Mouse (Mus musculus) limb, embryonic 13.5 days (tissue): ENCODE data around the gene Coq6. TPM values are rescaled to one million over a fixed set of nuclear protein-coding genes. Genes with fewer than 3 reads are reported as not detected.

Experiments
- ATAC-seq: fragments of 200-750 bp; cut with Nextera tagmentation; 2 replicates; pipeline ENCODE4 v1.8.0; 2017; ENCODE audit warnings: low read depth, moderate number of reproducible peaks, moderate TSS enrichment; ENCODE audit not compliant: low FRiP score
- H3K27ac ChIP-seq: fragments of 300-500 bp; sonication (generic); 2 replicates; pipeline ENCODE4 v1.5.1; 2015; ENCODE audit warnings: inconsistent platforms, mild to moderate bottlenecking, moderate library complexity
- H3K27me3 ChIP-seq: fragments of 300-500 bp; sonication (generic); 2 replicates; pipeline ENCODE4 v1.6.1; 2015; ENCODE audit warnings: mild to moderate bottlenecking, inconsistent platforms
- H3K36me3 ChIP-seq: fragments of 300-500 bp; sonication (generic); 2 replicates; pipeline ENCODE4 v1.6.1; 2015; ENCODE audit warnings: inconsistent platforms, mild to moderate bottlenecking, moderate library complexity
- H3K4me1 ChIP-seq: fragments of 300-500 bp; sonication (generic); 2 replicates; pipeline ENCODE4 v1.6.1; 2015; ENCODE audit warnings: inconsistent platforms
- H3K4me2 ChIP-seq: fragments of 300-500 bp; sonication (generic); replicated peaks from 2 replicates; pipeline ENCODE4 v1.6.1; 2015; ENCODE audit warnings: inconsistent platforms, mild to moderate bottlenecking, moderate library complexity
- H3K4me3 ChIP-seq: fragments of 300-500 bp; sonication (generic); 2 replicates; pipeline ENCODE4 v1.5.1; 2015; ENCODE audit warnings: moderate library complexity, mild to moderate bottlenecking, inconsistent platforms
- H3K9ac ChIP-seq: fragments of 300-500 bp; sonication (generic); 2 replicates; pipeline ENCODE4 v1.6.1; 2015; ENCODE audit warnings: mild to moderate bottlenecking, inconsistent platforms
- H3K9me3 ChIP-seq: fragments of 300-500 bp; sonication (generic); 2 replicates; pipeline ENCODE4 v1.6.1; 2016; ENCODE audit warnings: inconsistent platforms
- WGBS: fragments of 180-500 bp; shearing (Covaris S2); methylation state at CpG from one replicate; pipeline ENCODE4 v1.1.7; 2015; 5-methylcytosine and 5-hydroxymethylcytosine counted together
- polyA plus RNA-seq: library from polyadenylated mRNA; unstranded; fragments of >200 nt; fragmentation: Nextera tagmentation; extraction: Ambion mirVana; gene quantifications from 2 replicates; pipeline ENCODE4 v1.2.1, GENCODE M21; 2015

The Coq6 gene
- polyA plus RNA-seq, 1 experiment from 2014 or later: 47.4 TPM

- no peak overlapping the region for H3K4me2 ChIP-seq
- H3K9me3 ChIP-seq: no peaks in the 10 kb centered on the region
- 82% methylated on average over 5 of the region's 5 CpGs for WGBS
- H3K9ac ChIP-seq: no peak overlapping the region
- H3K4me3 ChIP-seq: no peak overlapping the region
- H3K4me1 ChIP-seq: no peaks in the 10 kb centered on the region
- no peaks in the 10 kb centered on the region for H3K36me3 ChIP-seq
- H3K27me3 ChIP-seq: no peaks in the 10 kb centered on the region
- no peak for ATAC-seq
- no peak overlapping the region for H3K27ac ChIP-seq
Observed at GRCm38 (mm10) chr12:84398629-84399028, 37.2 kb downstream of the Coq6 start.

GRCm38 (mm10) chr12:84399135-84399534, 37.7 kb downstream of the Coq6 start:
- Histone ChIP-seq H3K4me2 (no peak overlapping the region), H3K9me3 (no peaks in the 10 kb centered on the region), H3K4me1 (no peaks in the 10 kb centered on the region), H3K9ac (no peak overlapping the region), H3K27ac (no peak overlapping the region), H3K27me3 (no peaks in the 10 kb centered on the region), H3K36me3 (no peaks in the 10 kb centered on the region), H3K4me3 (no peak overlapping the region)
- no peak for ATAC-seq
- 68% methylated on average over 9 of the region's 9 CpGs for WGBS

- Histone ChIP-seq H3K4me3 (no peak overlapping the region), H3K36me3 (no peaks in the 10 kb centered on the region), H3K27ac (no peak overlapping the region), H3K9ac (no peak overlapping the region), H3K9me3 (no peaks in the 10 kb centered on the region), H3K4me2 (no peak overlapping the region), H3K27me3 (no peaks in the 10 kb centered on the region), H3K4me1 (no peaks in the 10 kb centered on the region)
- 76% methylated on average over 9 of the region's 9 CpGs for whole genome bisulfite sequencing
- no peak for ATAC-seq
Observed at GRCm38 (mm10) chr12:84399663-84400062, 38.2 kb downstream of the Coq6 start.

- Histone ChIP-seq H3K4me2 (no peak overlapping the region), H3K27me3 (no peaks in the 10 kb centered on the region), H3K9ac (no peak overlapping the region), H3K27ac (no peak overlapping the region), H3K9me3 (no peaks in the 10 kb centered on the region), H3K4me1 (no peaks in the 10 kb centered on the region), H3K36me3 (no peaks in the 10 kb centered on the region), H3K4me3 (no peak overlapping the region)
- 79% methylated on average over 3 of the region's 3 CpGs for WGBS
- ATAC-seq: no peak
Observed at GRCm38 (mm10) chr12:84400068-84400467, 38.6 kb downstream of the Coq6 start.

GRCm38 (mm10) chr12:84400653-84401052, 39.2 kb downstream of the Coq6 start:
- Histone ChIP-seq H3K9ac (no peak overlapping the region), H3K4me2 (no peak overlapping the region), H3K27ac (no peak overlapping the region), H3K9me3 (no peaks in the 10 kb centered on the region), H3K36me3 (no peaks in the 10 kb centered on the region), H3K4me1 (no peaks in the 10 kb centered on the region), H3K27me3 (no peaks in the 10 kb centered on the region), H3K4me3 (no peak overlapping the region)
- 66% methylated on average over 3 of the region's 3 CpGs for WGBS
- ATAC-seq: no peak

GRCm38 (mm10) chr12:84402923-84403322, 41.5 kb downstream of the Coq6 start:
- no peaks in the 10 kb centered on the region for H3K9me3 ChIP-seq
- 68% methylated on average over 9 of the region's 9 CpGs for WGBS
- peaks cover 3% of the 10 kb centered on the region for H3K4me1 ChIP-seq
- no peak overlapping the region for H3K4me3 ChIP-seq
- no peaks in the 10 kb centered on the region for H3K36me3 ChIP-seq
- H3K9ac ChIP-seq: no peak overlapping the region
- no peaks in the 10 kb centered on the region for H3K27me3 ChIP-seq
- no peak for ATAC-seq
- no peak overlapping the region for H3K27ac ChIP-seq
- no peak overlapping the region for H3K4me2 ChIP-seq

- 91% methylated on average over 6 of the region's 6 CpGs for WGBS
- ATAC-seq: no peak
- Histone ChIP-seq H3K4me2 (no peak overlapping the region), H3K36me3 (no peaks in the 10 kb centered on the region), H3K27ac (no peak overlapping the region), H3K9me3 (no peaks in the 10 kb centered on the region), H3K4me3 (no peak overlapping the region), H3K4me1 (peaks cover 10% of the 10 kb centered on the region), H3K27me3 (no peaks in the 10 kb centered on the region), H3K9ac (no peak overlapping the region)
Observed at GRCm38 (mm10) chr12:84404541-84404940, 43.1 kb downstream of the Coq6 start.

- Histone ChIP-seq H3K9ac (no peak overlapping the region), H3K9me3 (no peaks in the 10 kb centered on the region), H3K27me3 (no peaks in the 10 kb centered on the region), H3K4me1 (peaks cover 10% of the 10 kb centered on the region), H3K27ac (no peak overlapping the region), H3K4me2 (no peak overlapping the region), H3K4me3 (no peak overlapping the region), H3K36me3 (no peaks in the 10 kb centered on the region)
- whole genome bisulfite sequencing: 62% methylated on average over 4 of the region's 4 CpGs
- no peak for ATAC-seq
Observed at GRCm38 (mm10) chr12:84407259-84407658, 45.8 kb downstream of the Coq6 start.

GRCm38 (mm10) chr12:84407874-84408818, 46.7 kb downstream of the Coq6 start:
- H3K9me3 ChIP-seq: no peaks in the 10 kb centered on the region
- 1% methylated on average over 48 of the region's 52 CpGs for WGBS
- peak overlapping the region; percentile 74 for H3K4me3 ChIP-seq
- ATAC-seq: peak; percentile 46
- H3K36me3 ChIP-seq: no peaks in the 10 kb centered on the region
- H3K9ac ChIP-seq: peak overlapping the region; percentile 81
- peak overlapping the region; percentile 65 for H3K27ac ChIP-seq
- peak overlapping the region; percentile 92 for H3K4me2 ChIP-seq
- no peaks in the 10 kb centered on the region for H3K27me3 ChIP-seq
- H3K4me1 ChIP-seq: peaks cover 10% of the 10 kb centered on the region

- peak; percentile 93 for ATAC-seq
- 2% methylated on average over 52 of the region's 63 CpGs for WGBS
Observed at GRCm38 (mm10) chr12:84408819-84409507, 47.5 kb downstream of the Coq6 start, which contains the start of the genes Entpd5 and Bbof1. Gene Entpd5 (minus strand): TSS chr12:84409029. Gene Bbof1 (plus strand): TSS chr12:84409071.

GRCm38 (mm10) chr12:84416834-84417604, 55.6 kb downstream of the Coq6 start, which contains the start of gene Rnf113a2:
Gene Rnf113a2 (plus strand): TSS chr12:84417196.
- no peaks in the 10 kb centered on the region for H3K27me3 ChIP-seq
- H3K9me3 ChIP-seq: peaks cover 5% of the 10 kb centered on the region; the same call in 1 of the 2 replicates
- H3K4me2 ChIP-seq: peak within 1 kb of the TSS; percentile 78
- ATAC-seq: peak; percentile 85
- peaks cover 5% of the 10 kb centered on the region; the same call in 1 of the 2 replicates for H3K4me1 ChIP-seq
- no peaks in the 10 kb centered on the region for H3K36me3 ChIP-seq
- H3K4me3 ChIP-seq: peak within 1 kb of the TSS; percentile 59
- peak within 1 kb of the TSS; percentile 34; the same call in 1 of the 2 replicates for H3K27ac ChIP-seq
- 3% methylated on average over 50 of the region's 50 CpGs for WGBS
- peak within 1 kb of the TSS; percentile 76 for H3K9ac ChIP-seq

More at GRCm38 (mm10) chr12:84408819-84409507, 47.5 kb downstream of the Coq6 start, which contains the start of the genes Entpd5 and Bbof1:
- H3K27me3 ChIP-seq: no peaks in the 10 kb centered on the region
- peaks cover 10% of the 10 kb centered on the region for H3K4me1 ChIP-seq
- H3K9ac ChIP-seq: peak within 1 kb of the TSS; percentile 81
- peak within 1 kb of the TSS; percentile 92 for H3K4me2 ChIP-seq
- no peaks in the 10 kb centered on the region for H3K36me3 ChIP-seq
- peak within 1 kb of the TSS; percentile 65 for H3K27ac ChIP-seq
- peak within 1 kb of the TSS; percentile 74 for H3K4me3 ChIP-seq
- H3K9me3 ChIP-seq: no peaks in the 10 kb centered on the region
